Mouse (Mus musculus) spleen, adult 2 months (tissue): ENCODE measurements around the gene Ugt1a8.

Experiments
- CTCF ChIP-seq: fragments of 200-500 bp; IDR thresholded peaks from 2 replicates; pipeline ENCODE4 v1.5.1; 2011; ENCODE audit warnings: mild to moderate bottlenecking, inconsistent platforms; ENCODE audit not compliant: insufficient read depth, insufficient read length, insufficient replicate concordance; ENCODE audit errors: extremely low read depth
- POLR2A ChIP-seq: fragments of 200-500 bp; IDR thresholded peaks from 2 replicates; pipeline ENCODE4 v1.6.1; 2011; ENCODE audit warnings: low read depth, low read length, inconsistent platforms

- no peak for TF ChIP-seq CTCF
- no peak for TF ChIP-seq POLR2A
Observed at GRCm38 (mm10) chr1:88219054-88219453, 131.4 kb downstream of the Ugt1a8 start.
